Comparison of ENCODE assay signal across 8 mouse cellular contexts in genomic region chrX:167276953-167277352, GRCm38 (mm10). TPM values are rescaled to one million over a fixed set of nuclear protein-coding genes. Genes with fewer than 3 reads are reported as not detected.
DNase-seq lines count a peak whose midpoint lies in the region; ATAC-seq lines count a peak whose summit lies in the region.

No protein-coding gene starts in this region.

- H3K36me3 ChIP-seq in forebrain, embryonic 10.5 days (replicated peaks): no peaks in the 10 kb centered on the region
- H3K36me3 ChIP-seq in forebrain, embryonic 12.5 days (replicated peaks): no peaks in the 10 kb centered on the region
- H3K36me3 ChIP-seq in kidney, embryonic 14.5 days (ENCODE audit: control insufficient read depth, insufficient read depth, low read length): no peaks in the 10 kb centered on the region
- no peaks in the 10 kb centered on the region for H3K36me3 ChIP-seq in limb, embryonic 13.5 days
- H3K36me3 ChIP-seq in midbrain, embryonic 15.5 days (replicated peaks): no peaks in the 10 kb centered on the region

- H3K4me3 ChIP-seq in forebrain, embryonic 10.5 days: no peak overlapping the region
- H3K4me3 ChIP-seq in forebrain, embryonic 12.5 days (replicated peaks): no peak overlapping the region
- peak overlapping the region; percentile 10; the same call in 1 of the 2 replicates for H3K4me3 ChIP-seq in kidney, embryonic 14.5 days (ENCODE audit: low read length)
- H3K4me3 ChIP-seq in limb, embryonic 13.5 days: peak overlapping the region; percentile 20
- no peak overlapping the region for H3K4me3 ChIP-seq in midbrain, embryonic 15.5 days

- DNase-seq in forebrain, embryonic 10.5 days (ENCODE audit: extremely low spot score, low spot score): peak; percentile 55
- peak; percentile 29 to 34 for DNase-seq in gastrocnemius, postnatal 36 days
- peak; percentile 7 to 45 for DNase-seq in spleen, postnatal 14 days (ENCODE audit: low spot score in 2 of 2)

- H3K9ac ChIP-seq in forebrain, embryonic 12.5 days: no peak overlapping the region
- no peak overlapping the region for H3K9ac ChIP-seq in kidney, embryonic 14.5 days (ENCODE audit: low read depth, low read length)
- H3K9ac ChIP-seq in limb, embryonic 13.5 days: 0 out of 2 replicates have a peak overlapping the region, but pooled peaks have one; percentile 31
- H3K9ac ChIP-seq in midbrain, embryonic 15.5 days: no peak overlapping the region

- H3K9me3 ChIP-seq in forebrain, embryonic 10.5 days: no peaks in the 10 kb centered on the region
- H3K9me3 ChIP-seq in forebrain, embryonic 12.5 days: no peaks in the 10 kb centered on the region
- no peaks in the 10 kb centered on the region for H3K9me3 ChIP-seq in kidney, embryonic 14.5 days (ENCODE audit: control insufficient read depth, low read length)
- H3K9me3 ChIP-seq in limb, embryonic 13.5 days: no peaks in the 10 kb centered on the region
- H3K9me3 ChIP-seq in midbrain, embryonic 15.5 days: no peaks in the 10 kb centered on the region

- no peak overlapping the region for H3K4me2 ChIP-seq in forebrain, embryonic 12.5 days
- peak overlapping the region; percentile 24 for H3K4me2 ChIP-seq in kidney, embryonic 14.5 days (replicated peaks; ENCODE audit: low read depth, low read length)
- peak overlapping the region; percentile 45 for H3K4me2 ChIP-seq in limb, embryonic 13.5 days (replicated peaks)
- peak overlapping the region; percentile 20; the same call in 1 of the 2 replicates for H3K4me2 ChIP-seq in midbrain, embryonic 15.5 days

- H3K4me1 ChIP-seq in forebrain, embryonic 10.5 days: no peaks in the 10 kb centered on the region
- no peaks in the 10 kb centered on the region for H3K4me1 ChIP-seq in forebrain, embryonic 12.5 days
- no peaks in the 10 kb centered on the region for H3K4me1 ChIP-seq in kidney, embryonic 14.5 days (ENCODE audit: control insufficient read depth, insufficient read depth, low read length)
- H3K4me1 ChIP-seq in limb, embryonic 13.5 days: no peaks in the 10 kb centered on the region
- no peaks in the 10 kb centered on the region for H3K4me1 ChIP-seq in midbrain, embryonic 15.5 days

- H3K27ac ChIP-seq in forebrain, embryonic 10.5 days: no peak overlapping the region
- H3K27ac ChIP-seq in forebrain, embryonic 12.5 days: no peak overlapping the region
- H3K27ac ChIP-seq in kidney, embryonic 14.5 days (ENCODE audit: low read depth, low read length): no peak overlapping the region
- H3K27ac ChIP-seq in limb, embryonic 13.5 days: no peak overlapping the region
- H3K27ac ChIP-seq in midbrain, embryonic 15.5 days: no peak overlapping the region

- 28% methylated on average over 9 of the region's 9 CpGs for WGBS in forebrain, embryonic 10.5 days
- 24% methylated on average over 9 of the region's 9 CpGs for WGBS in forebrain, embryonic 12.5 days
- WGBS in kidney, embryonic 14.5 days: 30% methylated on average over 9 of the region's 9 CpGs
- WGBS in limb, embryonic 13.5 days: 22% methylated on average over 9 of the region's 9 CpGs
- WGBS in midbrain, embryonic 15.5 days: 26% methylated on average over 9 of the region's 9 CpGs

- intact Hi-C loops in gastrocnemius, postnatal 36 days (cut with DNase I): no loop called here

- peaks cover 72% of the 10 kb centered on the region for H3K27me3 ChIP-seq in forebrain, embryonic 10.5 days (ENCODE audit: poor library complexity, severe bottlenecking)
- peaks cover 17% of the 10 kb centered on the region for H3K27me3 ChIP-seq in forebrain, embryonic 12.5 days
- H3K27me3 ChIP-seq in kidney, embryonic 14.5 days (ENCODE audit: control insufficient read depth, insufficient read depth, low read length): no peaks in the 10 kb centered on the region
- H3K27me3 ChIP-seq in limb, embryonic 13.5 days: peaks cover 10% of the 10 kb centered on the region; the same call in 1 of the 2 replicates
- H3K27me3 ChIP-seq in midbrain, embryonic 15.5 days (replicated peaks): no peaks in the 10 kb centered on the region

- no peak for ATAC-seq in forebrain, embryonic 12.5 days (ENCODE audit: low FRiP score)
- ATAC-seq in common myeloid progenitor, adult 5-6 weeks (replicated peaks; ENCODE audit: low read depth, poor library complexity, severe bottlenecking): peak; percentile 85
- peak; percentile 77; the same call in 1 of the 2 replicates for ATAC-seq in kidney, embryonic 14.5 days (ENCODE audit: low FRiP score, low TSS enrichment)
- ATAC-seq in limb, embryonic 13.5 days (ENCODE audit: low FRiP score, low read depth): no peak
- ATAC-seq in midbrain, embryonic 15.5 days (replicated peaks): peak; percentile 62; the same call in 1 of the 2 replicates

RNA-seq across cellular contexts. Expression of gene Tlr8, which starts 12.8 kb away (rescaled TPM):
- not detected in 2 replicates for polyA plus RNA-seq in forebrain, embryonic 10.5 days (2016; fragmentation: Nextera tagmentation; extraction: Ambion mirVana)
- polyA plus RNA-seq in forebrain, embryonic 12.5 days (2016; fragmentation: Nextera tagmentation; extraction: Ambion mirVana): not detected in 2 replicates
- 1.1 TPM in 1 of 2 replicates, not detected in the other for total RNA-seq in common myeloid progenitor, adult 5-6 weeks (2017)
- under 1 TPM; 0.47 to 0.54 TPM for total RNA-seq in gastrocnemius, postnatal 36 days (2021)
- polyA plus RNA-seq in kidney, embryonic 14.5 days (2014; fragmentation: Nextera tagmentation; extraction: Ambion mirVana): 0.10 and 0.12 TPM in 2 replicates
- 0.14 and 0.46 TPM in 2 replicates for polyA plus RNA-seq in limb, embryonic 13.5 days (2015; fragmentation: Nextera tagmentation; extraction: Ambion mirVana)
- 0.15 TPM in 1 of 2 replicates, not detected in the other for polyA plus RNA-seq in midbrain, embryonic 15.5 days (2015; fragmentation: Nextera tagmentation; extraction: Ambion mirVana)

RNA-seq across cellular contexts. Expression of gene Tlr7, which starts 53.4 kb away (rescaled TPM):
- 0.15 and 0.19 TPM in 2 replicates for polyA plus RNA-seq in forebrain, embryonic 10.5 days (2016; fragmentation: Nextera tagmentation; extraction: Ambion mirVana)
- polyA plus RNA-seq in forebrain, embryonic 12.5 days (2016; fragmentation: Nextera tagmentation; extraction: Ambion mirVana): 0.09 and 0.23 TPM in 2 replicates
- total RNA-seq in common myeloid progenitor, adult 5-6 weeks (2017): 1.8 and 5.2 TPM in 2 replicates
- total RNA-seq in gastrocnemius, postnatal 36 days (2021): under 1 TPM; 0.51 to 0.81 TPM
- 0.21 and 0.73 TPM in 2 replicates for polyA plus RNA-seq in kidney, embryonic 14.5 days (2014; fragmentation: Nextera tagmentation; extraction: Ambion mirVana)
- 0.59 and 1.3 TPM in 2 replicates for polyA plus RNA-seq in limb, embryonic 13.5 days (2015; fragmentation: Nextera tagmentation; extraction: Ambion mirVana)
- 0.22 and 0.41 TPM in 2 replicates for polyA plus RNA-seq in midbrain, embryonic 15.5 days (2015; fragmentation: Nextera tagmentation; extraction: Ambion mirVana)

Comparison
In these comparisons a context has a peak if more than half of its experiments do, and no peak if none do; other contexts are left out.
1. H3K4me3 ChIP-seq: peak in kidney, embryonic 14.5 days (single experiment) and limb, embryonic 13.5 days (single experiment); none in forebrain, embryonic 10.5 days (single experiment), forebrain, embryonic 12.5 days (single experiment) and midbrain, embryonic 15.5 days (single experiment).
2. ATAC-seq: peak in common myeloid progenitor, adult 5-6 weeks (single experiment), kidney, embryonic 14.5 days (single experiment) and midbrain, embryonic 15.5 days (single experiment); none in forebrain, embryonic 12.5 days (single experiment) and limb, embryonic 13.5 days (single experiment).
3. Peak in every context shown above with its lines, with median percentiles within 50 percentile points of each other: DNase-seq.